Comparison of ENCODE assay signal across 8 mouse cellular contexts in the genomic region with DNA sequence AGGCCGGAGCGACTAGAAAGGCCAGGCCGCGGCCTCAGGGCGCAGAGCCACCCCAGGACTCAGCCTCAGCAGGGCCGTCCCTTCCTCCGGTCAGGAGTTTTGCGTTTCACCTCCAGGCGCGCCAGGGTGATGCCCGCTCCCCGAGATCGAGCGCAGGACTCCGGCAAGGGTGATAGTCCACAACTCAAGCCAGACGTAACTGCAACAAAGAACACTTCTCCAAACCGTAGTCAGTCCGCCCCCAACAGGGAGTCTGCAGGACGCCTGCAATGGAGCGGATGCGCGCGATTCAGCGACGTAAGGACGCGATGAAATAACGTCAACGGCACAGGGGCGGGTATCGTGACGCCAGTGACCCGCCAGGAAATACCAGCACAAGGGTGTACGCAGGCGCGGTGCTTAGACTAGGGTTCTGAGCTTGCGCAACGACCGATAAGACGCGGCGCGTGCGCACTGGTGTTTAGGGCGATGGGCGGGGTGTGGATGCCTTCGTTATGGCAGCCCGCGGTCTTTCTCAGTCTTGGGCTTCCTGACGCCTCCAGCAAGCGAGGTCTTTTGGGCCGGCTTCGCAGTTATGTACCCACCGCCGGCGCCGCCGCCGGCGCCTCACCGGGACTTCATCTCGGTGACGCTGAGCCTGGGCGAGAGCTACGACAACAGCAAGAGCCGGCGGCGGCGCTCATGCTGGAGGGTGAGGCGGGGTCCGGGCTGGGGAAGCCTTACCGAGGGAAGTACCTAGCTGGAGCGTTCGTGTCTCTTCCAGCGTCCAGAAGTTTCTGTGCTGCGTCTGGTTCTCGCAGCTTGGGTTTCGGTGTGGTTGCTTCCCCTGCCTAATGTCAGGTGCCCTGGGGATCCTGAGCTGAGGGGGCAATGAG. TPM values are rescaled to one million over a fixed set of nuclear protein-coding genes. Genes with fewer than 3 reads are reported as not detected.
DNase-seq lines count a peak whose midpoint lies in the region; ATAC-seq and TF ChIP-seq lines count a peak whose summit lies in the region.

A gene (plus strand): TSS at position 53 of the 875 bp plus-strand sequence.

- under 1% methylated on average over 78 of the region's 78 CpGs for WGBS in hindbrain, postnatal 0 days

- H3K4me3 ChIP-seq in gastrocnemius, adult 2 months: peak within 1 kb of the TSS; percentile 91
- peak within 1 kb of the TSS; percentile 95 for H3K4me3 ChIP-seq in hindbrain, postnatal 0 days (ENCODE audit: low read length)
- H3K4me3 ChIP-seq in left cerebral cortex, adult 2 months: peak within 1 kb of the TSS; percentile 91

- H3K9me3 ChIP-seq in hindbrain, postnatal 0 days (ENCODE audit: low read length): no peaks in the 10 kb centered on the region

- H3K27me3 ChIP-seq in hindbrain, postnatal 0 days (ENCODE audit: insufficient read depth, low read length): no peaks in the 10 kb centered on the region

- TF ChIP-seq CTCF in gastrocnemius, adult 2 months (IDR thresholded peaks at IDR 0.05): peak; percentile 39
- peak; percentile 45; the same call in 1 of the 2 replicates for TF ChIP-seq CTCF in hindbrain, postnatal 0 days (IDR thresholded peaks at IDR 0.05; ENCODE audit: low read depth)
- peak; percentile 20 for TF ChIP-seq CTCF in left cerebral cortex, adult 2 months (IDR thresholded peaks at IDR 0.05)

- peak within 1 kb of the TSS; percentile 97 for H3K4me2 ChIP-seq in hindbrain, postnatal 0 days (ENCODE audit: low read depth, low read length)

- peaks cover 33% of the 10 kb centered on the region for H3K36me3 ChIP-seq in hindbrain, postnatal 0 days (ENCODE audit: insufficient read depth, low read length)

- intact Hi-C loops in gastrocnemius, adult 2 months (cut with DNase I): loop anchor here (5.0 kb wide), 3 partner anchors 60 to 140 kb away; a partner anchor contains a TSS
- intact Hi-C loops in left cerebral cortex, adult 2 months (cut with DNase I): loop anchor here (2.0 kb wide), 2 partner anchors 60 to 70 kb away; a partner anchor contains a TSS

- peak; percentile 97 for ATAC-seq in common myeloid progenitor, adult 5-6 weeks (replicated peaks; ENCODE audit: low read depth, poor library complexity, severe bottlenecking)
- ATAC-seq in hindbrain, postnatal 0 days: peak; percentile 99
- ATAC-seq in megakaryocyte, adult 5-6 weeks (ENCODE audit: poor library complexity, severe bottlenecking): peak; percentile 97

- peak within 1 kb of the TSS; percentile 93 for H3K9ac ChIP-seq in hindbrain, postnatal 0 days (replicated peaks; ENCODE audit: low read length)

- H3K27ac ChIP-seq in gastrocnemius, adult 2 months: peak within 1 kb of the TSS; percentile 89
- peak within 1 kb of the TSS; percentile 90 for H3K27ac ChIP-seq in hindbrain, postnatal 0 days
- H3K27ac ChIP-seq in left cerebral cortex, adult 2 months: peak within 1 kb of the TSS; percentile 92

- DNase-seq in ZHBTc4 (ENCODE audit: low read depth, low spot score): peak; percentile 100
- DNase-seq in gastrocnemius, adult 2 months: peak; percentile 99
- DNase-seq in hindbrain, postnatal 0 days (ENCODE audit: low spot score): peak; percentile 100
- DNase-seq in left cerebral cortex, adult 2 months (ENCODE audit: extremely low spot score in 1 of 2, low spot score in 2 of 2): peak; percentile 99
- DNase-seq in right cerebral cortex, adult 2 months (ENCODE audit: low spot score in 2 of 2): peak; percentile 100
- DNase-seq in urinary bladder, postnatal 14 days (ENCODE audit: low spot score): peak; percentile 100

- H3K4me1 ChIP-seq in hindbrain, postnatal 0 days (ENCODE audit: insufficient read depth, low read length): peaks cover 13% of the 10 kb centered on the region

RNA-seq across cellular contexts. Expression of the gene that starts here (rescaled TPM):
- 40.8 and 41.3 TPM in 2 replicates for total RNA-seq in common myeloid progenitor, adult 5-6 weeks (2017)
- 10 to 100 TPM; 12.9 to 16.0 TPM for total RNA-seq in gastrocnemius, adult 2 months (2021)
- total RNA-seq in hindbrain, postnatal 0 days (2014; rRNA removed): 52.6 and 67.9 TPM in 2 replicates
- polyA plus RNA-seq in hindbrain, postnatal 0 days (2015; fragmentation: Nextera tagmentation; extraction: Ambion mirVana): 46.7 and 49.7 TPM in 2 replicates
- total RNA-seq in left cerebral cortex, adult 2 months (2021): 10 to 100 TPM; 56.0 to 62.4 TPM
- 14.8 TPM in 2 replicates for total RNA-seq in megakaryocyte, adult 5-6 weeks (2015)
- total RNA-seq in megakaryocyte, adult 5-6 weeks (2017): 36.8 and 40.8 TPM in 2 replicates

Comparison
In these comparisons a context has a peak if more than half of its experiments do, and no peak if none do; other contexts are left out.
1. Peak in every context shown above with its lines: DNase-seq, ATAC-seq, H3K4me3 ChIP-seq and H3K27ac ChIP-seq.